Mouse (Mus musculus) MEL (cell line): ENCODE data around the gene Tapbp.
"Not testable (repeated sequence)": the region's sequence is repeated elsewhere in the genome, so short reads cannot be mapped to it uniquely, and the experiment has no call there.

Experiments used
- CHD1 ChIP-seq: IDR thresholded peaks from 2 replicates; pipeline ENCODE4 v1.6.1; 2012; ENCODE audit warnings: low read depth, mild to moderate bottlenecking, inconsistent platforms, low read length, improper control_type of control experiment
- CTCF ChIP-seq, 3 experiments: IDR thresholded peaks in 2 of 3; conservative IDR thresholded peaks in 1 of 3; 2 replicates each; pipeline ENCODE4 v1.5.1; 2011 to 2012; ENCODE audit warnings: low read length in 3 of 3, low read depth in 2 of 3, mild to moderate bottlenecking in 2 of 3, improper control_type of control experiment in 1 of 3, inconsistent platforms in 1 of 3, mixed read lengths in 1 of 3, moderate library complexity in 1 of 3; ENCODE audit not compliant: control insufficient read depth in 1 of 3, insufficient read depth in 1 of 3, poor library complexity in 1 of 3, severe bottlenecking in 1 of 3
- HCFC1 ChIP-seq: IDR thresholded peaks from 2 replicates; pipeline ENCODE4 v1.6.1; 2012; ENCODE audit warnings: low read depth, mild to moderate bottlenecking, inconsistent platforms, low read length, improper control_type of control experiment, moderate library complexity
- MAFK ChIP-seq: IDR thresholded peaks from 2 replicates; pipeline ENCODE4 v1.6.1; 2011; ENCODE audit warnings: low read depth, mild to moderate bottlenecking, low read length, improper control_type of control experiment, borderline replicate concordance
- MAZ ChIP-seq: IDR thresholded peaks from 2 replicates; pipeline ENCODE4 v1.6.1; 2012; ENCODE audit warnings: low read depth, mild to moderate bottlenecking, inconsistent platforms, low read length, improper control_type of control experiment
- MEF2A ChIP-seq: IDR thresholded peaks from 2 replicates; pipeline ENCODE4 v1.6.1; 2014; ENCODE audit warnings: low read depth, mild to moderate bottlenecking, inconsistent platforms, low read length, improper control_type of control experiment; ENCODE audit not compliant: poor library complexity, insufficient replicate concordance, severe bottlenecking; ENCODE audit errors: extremely low read depth
- POLR2A ChIP-seq, 2 experiments: IDR thresholded peaks; 2 replicates each; pipeline ENCODE4 v1.6.1; 2011 to 2012; ENCODE audit warnings: low read length in 2 of 2, mild to moderate bottlenecking in 2 of 2, control low read depth in 1 of 2, improper control_type of control experiment in 1 of 2, low read depth in 1 of 2, moderate library complexity in 1 of 2; ENCODE audit not compliant: control insufficient read depth in 1 of 2, insufficient read depth in 1 of 2, poor library complexity in 1 of 2
- TCF12 ChIP-seq: IDR thresholded peaks from 2 replicates; pipeline ENCODE4 v1.6.1; 2014; ENCODE audit warnings: low read depth, mild to moderate bottlenecking, inconsistent platforms, low read length, improper control_type of control experiment, moderate library complexity
- UBTF ChIP-seq: IDR thresholded peaks from 2 replicates; pipeline ENCODE4 v1.6.1; 2012; ENCODE audit warnings: low read depth, mild to moderate bottlenecking, inconsistent platforms, low read length, improper control_type of control experiment, moderate library complexity, borderline replicate concordance; ENCODE audit not compliant: insufficient read depth
- ZKSCAN1 ChIP-seq: IDR thresholded peaks from 2 replicates; pipeline ENCODE4 v1.6.1; 2012; ENCODE audit warnings: low read depth, mild to moderate bottlenecking, inconsistent platforms, low read length, improper control_type of control experiment, moderate library complexity

DNA sequence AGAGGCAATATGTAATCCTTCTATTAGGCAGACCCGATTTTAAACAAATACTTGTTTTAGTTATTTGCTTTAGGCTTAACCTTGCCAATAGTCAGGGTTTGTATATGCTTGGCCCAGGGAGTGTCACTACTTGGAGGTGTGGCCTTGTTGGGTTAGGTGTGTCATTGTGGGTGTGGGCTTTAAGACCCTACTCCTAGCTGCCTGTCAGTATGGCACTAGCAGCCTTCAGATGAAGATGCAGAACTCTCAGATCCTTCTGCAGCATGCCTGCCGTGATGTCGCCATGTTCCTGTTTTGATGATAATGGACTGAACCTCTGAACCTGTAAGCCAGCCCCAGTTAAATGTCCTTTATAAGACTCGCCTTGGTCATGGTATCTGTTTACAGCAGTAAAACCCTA, 22.7 kb upstream of the Tapbp start:
- not testable (repeated sequence) for TF ChIP-seq POLR2A (IDR thresholded peaks at IDR 0.05; ENCODE audit: control insufficient read depth in 1 of 2, insufficient read depth in 1 of 2, low read depth in 1 of 2, low read length in 2 of 2, poor library complexity in 1 of 2); CTCF (IDR thresholded peaks at IDR 0.05 in 2 of 3, conservative IDR thresholded peaks at IDR 0.05 in 1 of 3; ENCODE audit: control insufficient read depth in 1 of 3, insufficient read depth in 1 of 3, low read depth in 2 of 3, low read length in 3 of 3, poor library complexity in 1 of 3, severe bottlenecking in 1 of 3); MEF2A; HCFC1; MAZ; MAFK; CHD1; TCF12; UBTF; ZKSCAN1
